Mouse (Mus musculus) G1E (cell line): ENCODE data around the gene Gpsm1.

Experiments used
- CTCF ChIP-seq: IDR thresholded peaks from 2 replicates; pipeline ENCODE4 v1.5.1; 2012; ENCODE audit warnings: low read depth, low read length, inconsistent platforms, mixed read lengths
- GATA1 ChIP-seq: IDR thresholded peaks from 2 replicates; pipeline ENCODE4 v1.6.1; 2012; ENCODE audit warnings: borderline replicate concordance, low read length, inconsistent platforms, mixed read lengths
- GATA2 ChIP-seq: IDR thresholded peaks from 2 replicates; pipeline ENCODE4 v1.6.1; 2012; ENCODE audit warnings: low read depth, low read length, inconsistent platforms, borderline replicate concordance
- POLR2AphosphoS5 ChIP-seq: IDR thresholded peaks from 2 replicates; pipeline ENCODE4 v1.6.1; 2012; ENCODE audit warnings: low read depth, low read length, inconsistent platforms; ENCODE audit not compliant: insufficient replicate concordance
- TAL1 ChIP-seq: conservative IDR thresholded peaks from 2 replicates; pipeline ENCODE4 v1.6.1; 2012; ENCODE audit warnings: low read depth, low read length, inconsistent platforms, mixed read lengths

- no peak for TF ChIP-seq CTCF
- TF ChIP-seq GATA1 = no peak
- TF ChIP-seq TAL1 = no peak
- no peak for TF ChIP-seq POLR2AphosphoS5
- no peak for TF ChIP-seq GATA2
Measured at GRCm38 (mm10) chr2:26315925-26316311, 603 bp downstream of the Gpsm1 start.
